Mouse (Mus musculus) spleen, adult 12 weeks (tissue): Measurements from ENCODE around the gene Clstn1.

Experiments
- DNase-seq: peaks from one replicate; pipeline ENCODE4 v3.0.0; 2022; ENCODE audit warnings: low spot score

Gene Clstn1

GRCm38 (mm10) chr4:149635915-149636415 lies 49.7 kb downstream of the Clstn1 start:
- DNase-seq: no peak

- no peak for DNase-seq
Observed at GRCm38 (mm10) chr4:149637942-149638341, 51.7 kb downstream of the Clstn1 start.

GRCm38 (mm10) chr4:149640831-149641230 lies 54.6 kb downstream of the Clstn1 start:
- no peak for DNase-seq

GRCm38 (mm10) chr4:149641400-149641799 lies 55.1 kb downstream of the Clstn1 start:
- DNase-seq: no peak

GRCm38 (mm10) chr4:149641956-149642355 lies 55.7 kb downstream of the Clstn1 start:
- no peak for DNase-seq

- no peak for DNase-seq
Observed at GRCm38 (mm10) chr4:149645761-149646160, 59.5 kb downstream of the Clstn1 start.

- DNase-seq: no peak
Observed at GRCm38 (mm10) chr4:149648031-149648805, 62.0 kb downstream of the Clstn1 start.

GRCm38 (mm10) chr4:149650493-149651193 lies 64.4 kb downstream of the Clstn1 start:
- peak; percentile 30 for DNase-seq

GRCm38 (mm10) chr4:149654232-149654631 lies 68.0 kb downstream of the Clstn1 start:
- no peak for DNase-seq

- DNase-seq: peak; percentile 63
Observed at GRCm38 (mm10) chr4:149657858-149658416, 71.7 kb downstream of the Clstn1 start.

GRCm38 (mm10) chr4:149659495-149660116 lies 73.3 kb downstream of the Clstn1 start:
- DNase-seq: no peak

GRCm38 (mm10) chr4:149660598-149660997 lies 74.3 kb downstream of the Clstn1 start:
- DNase-seq: no peak

GRCm38 (mm10) chr4:149661967-149662589 lies 75.8 kb downstream of the Clstn1 start:
- no peak for DNase-seq

- no peak for DNase-seq
Observed at GRCm38 (mm10) chr4:149663849-149664503, 77.7 kb downstream of the Clstn1 start.

- peak; percentile 22 for DNase-seq
Observed at GRCm38 (mm10) chr4:149665016-149665691, 78.9 kb downstream of the Clstn1 start.

- DNase-seq: no peak
Observed at GRCm38 (mm10) chr4:149665692-149666090, 79.4 kb downstream of the Clstn1 start.

- DNase-seq: no peak
Observed at GRCm38 (mm10) chr4:149671175-149671574, 84.9 kb downstream of the Clstn1 start.

GRCm38 (mm10) chr4:149672747-149673146 lies 86.5 kb downstream of the Clstn1 start:
- no peak for DNase-seq

GRCm38 (mm10) chr4:149674814-149675377 lies 88.6 kb downstream of the Clstn1 start:
- no peak for DNase-seq
